Mouse (Mus musculus) gastrocnemius, postnatal 36 days (tissue): ENCODE measurements at regions not wholly inside any gene's neighbourhood (a gene's known extent, or its start where the extent isn't known, plus 50 kb on each side); places are given as distances from the start of the nearest gene placed in this dataset.
"Not testable (repeated sequence)": the region's sequence is repeated elsewhere in the genome, so short reads cannot be mapped to it uniquely, and the experiment has no call there.

ENCODE experiments used
- DNase-seq, 2 experiments: peaks; one replicate each; pipeline ENCODE4 v3.0.0; 2022
- intact Hi-C: fragments of 180-260 bp; cut with DNase I; formaldehyde crosslinking; loops from one replicate; pipeline ENCODE4 v1.15.1; 2025

DNA sequence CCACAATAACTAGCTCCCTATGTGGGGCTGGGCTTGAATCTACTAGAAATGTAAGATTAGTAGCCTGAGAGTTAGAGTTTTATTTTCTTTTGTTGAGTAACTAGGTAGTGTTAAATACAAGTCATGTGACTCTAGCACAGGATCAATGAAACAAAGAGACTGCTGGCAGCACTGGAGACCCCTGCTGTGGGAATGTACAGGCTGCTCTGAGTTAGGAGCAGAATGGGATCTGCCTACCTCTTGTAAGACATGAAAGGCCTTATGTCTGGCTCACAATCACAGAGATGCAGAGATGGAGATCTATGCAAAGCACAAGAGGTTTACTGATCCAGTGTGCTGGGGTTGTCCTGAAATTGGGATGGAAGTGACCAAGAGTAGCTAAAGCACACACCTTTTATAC is 193.9 kb upstream of the Kcnmb2 start:
- intact Hi-C loops, DNase-seq: not testable (repeated sequence)

DNA sequence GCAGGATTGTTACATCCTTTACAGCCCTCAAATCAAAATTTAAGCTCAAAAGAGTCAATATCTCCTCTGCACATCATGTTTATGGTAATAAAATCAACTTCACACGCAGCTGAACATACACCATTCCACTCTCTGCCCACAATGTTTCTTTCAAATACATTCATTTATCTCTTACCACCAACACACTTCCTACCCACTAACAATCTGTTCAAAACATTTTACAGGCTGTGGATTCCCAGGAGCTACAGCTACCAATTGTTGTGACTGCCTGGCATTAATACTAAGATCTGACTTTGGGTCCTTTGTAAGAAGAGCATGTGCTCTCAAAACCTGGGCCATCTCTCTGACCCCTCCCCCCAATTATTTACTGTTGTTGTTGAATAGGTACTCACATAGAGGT is 161.0 kb upstream of the Kcnmb2 start:
- intact Hi-C loops: no loop called here

DNA sequence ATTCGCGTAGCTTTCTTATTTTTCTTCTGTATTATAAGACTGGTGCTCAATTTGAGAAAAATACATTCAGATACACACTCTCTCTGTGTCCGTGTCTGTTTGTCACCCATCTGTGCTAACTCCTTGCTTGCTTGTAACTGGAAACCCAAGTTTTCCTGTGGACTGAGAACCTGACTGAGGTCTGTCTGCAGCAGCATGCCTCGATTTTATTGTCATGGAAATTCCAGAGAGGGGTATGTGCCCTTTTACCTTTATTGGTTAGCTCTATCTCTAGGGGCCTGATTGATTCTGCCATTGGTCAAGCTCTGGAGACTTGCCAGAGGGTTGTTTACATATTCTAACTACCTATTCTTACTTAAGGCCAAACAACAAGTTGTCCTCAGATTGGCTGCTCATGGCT is 146.4 kb upstream of the Kcnmb2 start:
- DNase-seq: no peak
- intact Hi-C loops: no loop called here

More for the DNA sequence above, 161.0 kb upstream of the Kcnmb2 start:
- DNase-seq: no peak

DNA sequence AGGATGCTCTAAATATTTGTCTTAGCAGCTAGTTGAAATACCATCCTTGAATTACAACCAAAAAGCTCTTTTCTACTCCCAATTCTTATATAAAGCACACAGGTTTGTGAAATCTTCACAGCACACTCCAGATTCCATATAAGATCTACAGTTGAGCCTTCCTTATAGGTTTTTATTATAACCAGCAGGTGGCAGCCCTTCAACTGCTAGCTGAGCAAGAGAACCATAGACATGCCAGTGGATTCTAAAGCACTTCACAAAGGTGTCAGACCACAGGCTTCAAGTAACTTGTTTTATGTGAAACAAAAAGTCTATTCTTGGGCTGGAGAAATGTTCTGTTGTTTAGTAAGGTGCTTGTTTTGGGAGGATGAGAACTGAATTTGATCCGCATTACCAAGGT is 133.1 kb upstream of the Kcnmb2 start:
- intact Hi-C loops: no loop called here
- no peak for DNase-seq

DNA sequence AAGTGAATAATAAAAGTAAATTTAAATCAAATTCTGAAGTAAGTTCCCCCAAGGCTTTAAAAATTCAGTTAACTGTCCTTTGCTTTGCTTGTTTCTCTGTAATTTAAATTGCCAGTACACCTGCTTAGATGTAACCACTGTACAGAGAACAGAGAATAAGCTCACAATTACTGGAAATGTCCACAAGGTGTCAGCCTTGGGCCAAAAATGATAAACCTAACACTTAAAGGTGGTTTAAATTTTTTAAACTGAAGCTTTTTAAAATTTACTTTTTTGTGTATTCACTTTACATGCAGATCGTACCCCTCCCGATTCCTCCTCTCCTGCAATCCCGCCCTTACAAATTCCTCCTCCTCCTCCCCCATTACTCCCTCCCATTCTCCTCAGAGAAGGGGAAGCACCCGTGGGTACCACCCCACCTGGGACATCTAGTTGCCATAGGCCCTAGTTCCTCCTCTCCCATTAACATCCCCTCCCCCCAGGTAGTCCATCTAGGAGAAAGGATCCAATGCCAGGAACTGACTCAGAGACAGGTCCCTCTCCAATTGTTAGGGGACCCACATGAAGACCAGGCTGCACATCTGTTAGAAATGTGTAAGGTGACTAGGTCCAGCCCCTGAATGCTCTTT is 111.9 kb upstream of the Kcnmb2 start:
- intact Hi-C loops: loop anchor here (5.0 kb wide), 2 partner anchors 397 to 907 kb away; no protein-coding TSS in a partner anchor
- no peak for DNase-seq

DNA sequence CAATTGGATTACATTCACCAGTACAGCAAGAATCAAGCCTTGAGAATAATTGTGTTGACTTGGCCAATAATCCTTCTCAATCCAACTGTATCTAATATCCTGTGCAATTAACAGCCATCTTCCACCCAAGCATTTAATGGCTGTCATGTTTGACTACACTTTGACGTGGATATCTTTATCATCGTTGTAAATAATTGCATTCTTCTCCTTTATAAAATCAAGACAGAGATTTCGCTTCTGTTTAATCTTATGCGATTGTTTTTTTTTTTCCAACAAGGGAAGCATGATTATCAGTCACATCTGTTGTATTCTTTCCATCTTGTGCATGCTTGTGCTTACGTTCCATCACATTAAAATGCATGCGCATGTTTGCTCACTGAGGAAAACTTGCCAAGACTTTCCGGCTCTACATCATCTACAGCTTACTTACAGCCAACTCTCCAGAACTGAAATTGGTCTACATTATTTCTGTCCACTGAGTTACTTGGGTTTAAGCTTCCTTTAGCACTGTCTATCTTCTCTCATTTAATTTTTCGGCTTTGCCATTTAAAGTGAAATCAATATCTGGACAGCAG is 108.8 kb upstream of the Kcnmb2 start:
- intact Hi-C loops: loop anchor here (5.0 kb wide), 2 partner anchors 394 to 904 kb away; no protein-coding TSS in a partner anchor
- no peak for DNase-seq

DNA sequence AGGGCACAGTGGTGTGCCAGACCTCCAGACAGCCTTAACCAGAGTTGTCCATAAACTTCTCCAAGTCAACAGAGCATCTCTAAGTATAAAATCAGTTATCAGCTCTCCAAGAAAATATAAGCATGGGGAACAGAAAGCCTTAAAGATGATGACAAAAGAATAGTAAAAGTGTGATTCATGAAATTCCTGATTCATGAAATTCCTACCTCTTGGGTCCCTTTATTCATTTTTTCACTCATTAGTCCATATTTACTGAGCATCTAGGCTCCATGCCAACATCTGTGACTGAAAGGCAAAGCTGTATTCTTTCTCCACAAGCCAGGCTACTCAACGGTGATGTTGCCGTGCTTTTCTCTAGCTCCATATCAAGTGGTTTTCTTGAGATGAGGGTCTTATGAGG is 105.7 kb upstream of the Kcnmb2 start:
- intact Hi-C loops: no loop called here

DNA sequence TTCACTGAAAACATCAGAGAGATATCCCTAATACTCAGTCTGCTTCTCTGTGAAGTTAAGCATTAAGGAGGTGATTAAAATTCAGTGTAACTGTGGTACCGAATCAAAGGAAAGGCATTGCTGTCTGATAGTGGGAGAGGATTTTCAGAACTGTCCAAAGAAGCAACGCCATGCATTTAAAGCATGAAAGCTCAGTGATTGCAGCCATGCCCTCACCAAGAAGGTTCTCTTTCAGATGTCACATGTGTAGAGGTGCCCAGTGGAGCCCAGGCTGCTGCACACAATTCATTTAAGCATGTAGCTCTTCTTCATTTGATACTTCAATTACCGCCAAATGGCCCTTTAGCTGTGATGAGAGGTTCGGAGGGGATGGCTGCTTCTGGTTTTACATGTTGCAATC is 103.1 kb upstream of the Kcnmb2 start:
- intact Hi-C loops: no loop called here

More for the DNA sequence above, 105.7 kb upstream of the Kcnmb2 start:
- DNase-seq: no peak

DNA sequence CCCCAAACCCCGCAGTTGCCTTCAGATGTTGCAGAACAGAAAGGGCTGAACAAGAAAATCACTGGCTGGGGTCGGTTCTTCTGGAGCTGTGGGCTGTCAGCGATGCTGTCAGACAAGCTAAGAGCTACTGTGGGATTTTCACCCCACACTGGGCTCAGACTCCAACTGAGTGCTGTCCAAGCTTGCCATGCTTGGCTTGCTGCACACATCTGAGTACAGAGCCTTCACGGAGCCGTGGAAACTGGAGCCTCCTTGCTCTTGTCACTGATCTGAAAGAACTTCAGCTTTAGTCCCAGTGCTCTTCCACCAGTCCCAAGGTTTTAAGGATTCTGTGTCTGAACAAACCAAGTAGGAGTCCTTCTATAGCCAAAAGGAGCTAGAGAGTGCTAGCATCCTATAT is 98.3 kb upstream of the Kcnmb2 start:
- intact Hi-C loops: no loop called here

More for the DNA sequence above, 103.1 kb upstream of the Kcnmb2 start:
- no peak for DNase-seq

DNA sequence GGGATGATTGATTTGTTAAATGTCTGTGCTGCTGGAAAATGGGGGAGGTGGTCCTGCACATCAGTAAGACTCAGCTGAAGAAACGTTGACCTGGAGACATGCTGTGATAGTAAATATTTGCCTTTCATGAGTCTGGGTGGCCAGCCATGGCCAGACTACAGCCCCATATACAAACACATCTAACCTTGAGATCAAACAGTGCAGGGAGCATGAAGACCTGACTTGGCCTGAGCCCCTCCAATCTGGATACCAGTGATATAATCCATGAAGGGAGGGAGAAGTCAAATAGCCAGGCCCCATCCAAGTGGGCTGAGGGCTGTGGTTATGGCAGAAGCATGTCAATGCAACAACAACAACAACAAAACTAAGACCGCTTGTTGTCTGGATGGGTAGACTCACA is 94.6 kb upstream of the Kcnmb2 start:
- intact Hi-C loops: no loop called here
- DNase-seq: no peak

More for the DNA sequence above, 98.3 kb upstream of the Kcnmb2 start:
- no peak for DNase-seq

DNA sequence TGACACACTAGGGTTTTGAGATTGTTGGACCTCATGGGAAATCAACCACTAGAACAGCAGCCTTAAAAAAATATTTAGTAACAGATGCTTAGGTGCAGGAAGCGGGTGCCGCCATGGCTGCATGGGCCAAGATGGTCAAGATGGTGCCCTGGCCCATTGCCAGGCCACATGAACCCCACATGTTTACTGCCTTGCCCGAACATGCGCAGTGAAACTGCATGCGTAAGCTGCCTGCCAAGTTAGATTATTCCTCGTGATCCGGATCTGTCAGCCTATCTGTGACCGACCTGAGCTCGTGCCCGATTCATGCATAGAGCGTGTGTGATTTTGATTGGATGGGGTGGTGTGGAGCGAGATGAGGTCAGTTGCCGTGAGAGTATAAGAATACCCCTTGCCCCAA is 93.2 kb upstream of the Kcnmb2 start:
- DNase-seq, intact Hi-C loops: not testable (repeated sequence)

DNA sequence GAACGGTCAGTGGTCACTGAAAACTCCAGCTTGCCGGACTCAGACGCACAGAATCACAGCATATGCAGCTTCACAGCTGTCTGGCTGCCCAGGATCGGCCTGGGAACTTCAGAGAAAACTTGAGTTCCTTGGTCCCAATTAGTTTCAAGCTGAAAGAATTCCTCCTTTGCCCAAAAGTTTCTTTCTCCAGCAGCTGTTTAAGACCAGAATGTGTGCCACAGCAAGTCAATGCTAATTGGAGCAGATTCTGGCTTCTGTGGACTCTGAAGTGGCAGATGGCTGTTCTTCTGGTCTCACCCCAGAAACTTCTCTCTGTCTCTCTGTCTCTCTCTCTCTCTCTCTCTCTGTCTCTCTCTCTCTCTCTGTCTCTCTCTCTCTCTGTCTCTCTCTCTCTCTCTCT is 91.1 kb upstream of the Kcnmb2 start:
- intact Hi-C loops: no loop called here
- no peak for DNase-seq

DNA sequence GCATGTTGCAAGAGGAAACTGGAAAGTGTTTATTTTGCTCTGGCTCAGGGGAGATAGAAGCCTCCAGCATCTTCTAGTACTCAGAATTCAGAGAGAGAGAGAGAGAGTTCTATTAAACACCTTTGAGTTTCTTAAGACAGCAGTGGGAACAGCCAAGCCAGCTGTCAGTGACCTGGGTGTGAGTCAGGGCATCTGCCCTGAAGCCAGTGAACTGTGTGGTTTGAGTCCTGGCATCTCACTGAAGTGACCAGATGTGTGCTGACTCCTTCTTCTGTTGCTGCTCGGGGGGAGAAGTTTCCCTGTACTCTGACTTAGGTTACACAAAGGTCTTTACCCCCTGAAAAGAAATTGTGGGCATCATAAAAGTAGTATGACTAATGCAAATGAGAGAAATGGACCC is 70.4 kb upstream of the Kcnmb2 start:
- no peak for DNase-seq
- intact Hi-C loops: no loop called here

DNA sequence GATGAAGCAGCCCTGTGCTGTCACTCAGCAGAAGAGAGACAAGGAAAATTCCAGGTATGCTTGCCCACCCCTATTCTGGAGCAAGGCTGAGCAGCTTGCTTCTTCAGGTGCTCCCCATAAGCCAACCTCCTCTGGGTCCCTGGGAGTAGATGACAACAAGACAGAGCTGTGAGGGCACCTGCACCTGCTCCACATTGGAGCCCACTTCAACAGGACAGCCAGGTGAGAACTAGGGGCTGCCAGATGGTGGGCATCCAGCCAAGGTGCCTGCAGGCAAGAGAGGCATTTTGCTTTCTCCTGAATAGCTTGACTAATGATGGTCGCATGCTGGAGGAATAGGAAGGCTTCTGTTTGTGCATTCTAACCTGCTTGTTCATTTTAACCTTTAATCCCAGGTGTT is 61.1 kb upstream of the Kcnmb2 start:
- intact Hi-C loops: no loop called here
- no peak for DNase-seq

DNA sequence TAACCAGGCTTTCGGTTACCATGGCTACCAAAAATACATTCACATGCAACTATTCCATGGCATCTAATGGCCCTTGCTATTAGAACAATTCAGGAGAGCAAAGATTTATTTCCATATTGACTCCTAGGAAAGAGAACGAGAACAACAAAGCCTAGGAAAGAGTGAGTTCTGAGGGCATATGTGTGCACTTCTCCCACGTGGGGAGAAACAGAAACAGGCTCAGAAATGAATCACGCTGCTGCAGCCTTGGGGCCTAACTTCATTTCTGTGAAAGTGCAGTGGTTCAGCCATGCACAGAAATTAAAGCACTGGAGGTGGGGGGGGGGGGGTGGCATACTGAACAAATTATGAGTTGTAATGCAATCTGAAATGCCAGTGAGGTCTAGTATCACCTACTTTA is 55.2 kb upstream of the Kcnmb2 start:
- no peak for DNase-seq
- intact Hi-C loops: no loop called here
